Mouse (Mus musculus): Measurements from ENCODE around the gene Filip1.
A peak's percentile ranks its signal among the peaks of the same experiment; 100 is the strongest.

Filip1 gene

DNA sequence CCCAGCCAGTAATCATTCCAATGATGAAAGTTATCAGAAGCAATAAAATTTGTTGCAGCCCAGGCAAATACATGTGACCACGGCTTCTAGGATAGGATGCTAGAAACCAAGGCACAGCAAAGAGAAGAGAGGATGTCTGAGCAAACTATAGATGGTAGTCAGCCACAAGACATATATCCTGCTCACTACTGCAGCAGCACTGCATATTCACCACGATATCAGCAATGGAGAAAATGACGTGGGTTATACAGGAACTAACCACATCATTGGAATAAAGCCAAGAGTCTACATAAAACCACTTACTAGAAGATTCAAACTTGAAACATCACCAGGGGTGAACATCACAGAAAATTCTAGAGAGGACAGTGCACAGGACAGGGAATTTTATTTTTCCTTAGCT, 113.8 kb downstream of the Filip1 start:
- no peak for DNase-seq (ENCODE audit: low spot score)

DNA sequence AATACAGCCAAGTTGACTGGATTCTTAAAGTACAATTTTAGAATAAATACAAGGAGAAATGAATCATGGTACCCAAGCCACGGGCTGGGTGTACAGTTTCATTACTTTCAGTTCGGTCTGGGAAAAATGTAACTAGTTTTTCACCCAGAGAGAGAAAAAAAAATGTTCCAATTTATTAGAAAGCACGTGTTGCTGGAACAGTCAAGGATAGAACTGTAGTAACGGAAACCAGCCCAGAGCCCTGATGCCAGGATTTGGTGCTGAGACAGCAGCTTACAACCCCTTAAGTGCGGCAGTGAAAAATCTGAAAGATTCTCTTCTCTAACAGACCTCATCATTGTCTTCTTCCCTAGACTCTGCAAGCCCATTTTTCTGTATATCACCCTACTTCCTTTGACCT, 118.0 kb downstream of the Filip1 start:
- no peak for DNase-seq (ENCODE audit: low spot score)

DNA sequence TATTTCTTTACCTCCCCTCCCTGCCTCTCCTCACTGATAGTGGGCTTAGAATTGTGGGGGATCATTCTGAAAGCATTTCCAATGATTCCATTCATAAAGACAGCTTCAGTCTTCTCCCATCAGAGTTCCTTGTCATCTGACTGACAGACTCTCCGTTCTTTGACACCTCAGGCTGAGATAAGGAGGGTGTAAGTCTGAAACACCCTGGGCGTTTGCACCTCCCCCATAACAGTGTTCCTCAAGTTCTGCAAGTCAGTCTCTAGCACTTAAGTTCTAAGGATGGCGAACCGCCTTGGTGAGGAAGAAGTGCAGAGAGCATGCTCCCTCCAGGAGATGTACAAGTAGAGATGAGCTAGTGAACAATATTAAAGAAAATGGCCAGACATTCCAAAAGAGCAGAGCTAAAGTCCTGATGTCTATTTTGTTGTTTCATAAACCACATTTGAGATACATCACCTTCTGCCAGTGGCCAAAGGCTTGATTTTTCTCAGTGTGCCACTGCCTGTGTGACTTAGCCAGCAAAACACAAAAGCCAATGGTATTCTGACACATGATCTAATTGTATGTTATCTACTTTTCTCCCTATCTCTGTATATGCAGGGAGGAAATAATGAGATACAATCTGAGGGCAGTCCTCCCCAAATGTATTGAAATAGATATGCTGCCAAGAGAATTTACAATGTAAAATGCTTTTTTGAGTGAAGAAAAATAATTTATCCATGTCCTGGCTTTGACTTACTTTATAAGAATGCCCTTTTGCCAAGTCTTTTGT, 118.6 kb downstream of the Filip1 start:
- no peak for DNase-seq (ENCODE audit: low spot score)

DNA sequence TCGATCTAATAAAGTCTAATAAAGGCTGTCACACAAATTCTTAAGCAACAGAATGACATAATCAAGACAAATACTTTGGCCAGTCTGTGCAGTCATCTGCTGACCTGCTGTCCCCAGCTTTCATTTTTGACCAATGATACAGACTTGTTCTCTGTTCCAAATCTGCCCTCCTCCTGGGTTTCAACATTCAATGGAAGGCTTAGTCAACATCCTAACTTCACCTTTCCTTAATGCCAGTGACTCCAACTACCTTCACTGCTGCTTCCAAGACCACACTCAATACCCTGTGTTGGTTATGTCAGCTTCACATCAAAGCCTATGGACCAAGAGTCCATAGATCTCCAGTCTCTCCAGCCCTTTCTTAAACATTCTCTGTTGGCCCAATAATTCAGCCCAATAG, 120.5 kb downstream of the Filip1 start:
- no peak for DNase-seq (ENCODE audit: low spot score)

DNA sequence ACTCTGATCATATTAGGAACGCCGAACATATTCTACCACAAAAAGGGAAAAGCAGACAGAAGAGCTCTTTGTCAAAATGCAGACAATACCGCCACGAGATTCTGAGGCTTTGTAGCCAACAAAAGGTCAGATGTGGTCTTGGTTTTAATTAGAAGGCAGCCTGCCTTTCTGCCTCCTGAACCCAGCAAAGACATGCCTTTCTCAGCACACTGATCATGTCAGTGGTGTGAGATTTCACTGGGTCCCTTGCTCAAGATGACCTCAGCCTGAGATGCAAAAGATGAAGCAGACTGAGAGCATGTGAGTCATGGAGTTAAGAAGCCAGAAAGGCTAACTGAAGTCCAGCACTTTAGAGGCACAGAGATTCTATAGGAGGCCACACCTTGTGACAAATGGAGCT, 122.2 kb downstream of the Filip1 start:
- no peak for DNase-seq (ENCODE audit: low spot score)

DNA sequence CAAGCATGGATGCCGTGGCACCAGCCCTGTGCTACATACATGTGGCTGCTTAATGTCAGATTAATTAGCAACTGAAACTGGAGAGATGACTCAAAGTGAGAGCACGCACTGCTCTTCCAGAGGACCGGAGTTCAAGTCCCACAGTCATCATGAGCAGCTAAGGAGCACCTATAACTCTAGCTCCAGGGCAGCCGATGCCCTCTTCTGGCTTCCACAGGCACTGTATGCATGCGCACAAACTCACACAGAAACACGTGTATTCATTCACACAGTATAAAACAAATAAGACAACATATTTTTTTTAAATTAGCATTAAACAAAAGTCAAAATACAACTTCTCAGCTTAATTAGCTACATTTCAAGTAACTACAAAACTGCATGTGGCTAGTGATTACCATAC, 123.5 kb downstream of the Filip1 start:
- DNase-seq (ENCODE audit: low spot score), result no peak

DNA sequence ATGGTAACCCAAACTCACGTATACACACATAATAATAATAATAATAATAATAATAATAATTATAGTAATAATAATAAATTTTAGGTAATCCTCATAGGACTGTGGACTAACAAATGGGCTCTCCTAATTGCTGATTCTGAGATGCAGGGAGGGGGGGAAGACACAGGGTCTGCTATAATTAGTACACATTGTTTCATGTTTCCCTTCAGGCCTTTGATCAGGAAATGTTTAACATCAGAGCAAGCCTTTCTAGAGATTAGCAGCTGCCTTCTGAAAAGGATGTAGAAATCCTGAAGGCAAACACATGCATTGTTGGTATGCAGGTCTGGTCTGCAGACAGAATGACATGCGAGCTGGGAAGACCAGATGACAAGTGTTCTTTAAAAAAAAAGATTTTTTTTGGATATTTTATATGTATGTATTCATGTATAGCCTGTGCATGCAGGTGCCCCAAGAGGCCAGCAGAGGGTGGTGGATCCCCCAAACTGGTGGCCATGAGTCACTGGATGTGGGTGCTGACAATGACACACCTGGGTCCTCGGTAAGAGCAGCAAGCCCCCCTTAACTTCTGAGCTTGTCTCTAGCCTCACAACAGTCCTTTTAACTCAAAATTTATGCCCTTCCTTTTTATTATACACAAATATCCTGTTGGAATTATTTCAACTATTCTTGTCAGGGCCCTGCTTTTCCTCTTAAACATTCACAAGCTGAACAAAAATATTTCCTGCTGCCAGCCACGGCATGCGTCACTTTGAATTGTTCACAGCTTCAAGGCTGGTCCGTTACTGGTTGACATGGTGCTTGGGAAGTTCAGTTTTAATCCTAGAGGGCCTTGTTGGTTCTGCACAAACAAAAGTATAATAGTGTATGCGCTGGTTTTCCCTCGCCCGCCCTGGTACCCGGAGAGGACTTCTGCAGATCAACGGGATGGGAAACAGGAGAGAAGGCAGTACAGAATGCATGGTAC, 127.1 kb downstream of the Filip1 start:
- DNase-seq (ENCODE audit: low spot score), result no peak

DNA sequence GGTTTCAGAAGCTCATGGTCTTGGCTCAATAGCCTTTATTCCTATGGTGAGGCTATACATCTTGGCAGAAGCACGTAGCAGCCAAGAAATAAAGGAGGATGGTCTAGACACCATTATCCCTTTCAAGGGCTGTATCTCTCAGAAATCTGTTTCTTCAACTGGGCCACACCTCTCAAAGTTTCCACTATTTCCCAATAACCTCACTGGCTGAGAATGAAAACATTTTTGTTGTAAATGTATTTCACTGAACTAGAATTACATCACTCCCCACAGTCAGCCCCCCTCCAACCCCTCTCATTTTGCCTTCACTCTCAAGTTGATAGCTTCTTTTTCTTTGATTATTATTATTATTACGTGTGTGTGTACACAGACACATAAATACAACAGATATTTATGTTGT, 129.5 kb downstream of the Filip1 start:
- no peak for DNase-seq (ENCODE audit: low spot score)

DNA sequence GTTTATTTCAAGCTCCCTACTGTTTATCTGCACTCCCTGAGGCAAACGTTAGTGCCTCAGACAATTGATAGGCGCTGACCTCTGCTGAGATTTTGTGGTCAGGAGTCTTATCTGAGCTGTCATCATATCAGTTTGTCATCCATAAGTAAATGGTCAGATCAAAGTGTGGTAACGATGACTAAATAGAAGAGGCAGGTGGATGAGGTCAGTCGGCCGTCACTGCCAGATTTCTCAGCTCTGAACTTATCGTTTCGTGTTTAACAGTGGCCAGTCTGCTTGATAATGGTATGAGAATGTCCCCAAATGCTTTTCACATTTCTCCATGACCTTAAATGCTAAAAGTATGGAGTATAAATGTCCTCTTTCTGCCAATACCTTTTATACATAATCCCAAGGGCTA, 132.6 kb downstream of the Filip1 start:
- no peak for DNase-seq (ENCODE audit: low spot score)

DNA sequence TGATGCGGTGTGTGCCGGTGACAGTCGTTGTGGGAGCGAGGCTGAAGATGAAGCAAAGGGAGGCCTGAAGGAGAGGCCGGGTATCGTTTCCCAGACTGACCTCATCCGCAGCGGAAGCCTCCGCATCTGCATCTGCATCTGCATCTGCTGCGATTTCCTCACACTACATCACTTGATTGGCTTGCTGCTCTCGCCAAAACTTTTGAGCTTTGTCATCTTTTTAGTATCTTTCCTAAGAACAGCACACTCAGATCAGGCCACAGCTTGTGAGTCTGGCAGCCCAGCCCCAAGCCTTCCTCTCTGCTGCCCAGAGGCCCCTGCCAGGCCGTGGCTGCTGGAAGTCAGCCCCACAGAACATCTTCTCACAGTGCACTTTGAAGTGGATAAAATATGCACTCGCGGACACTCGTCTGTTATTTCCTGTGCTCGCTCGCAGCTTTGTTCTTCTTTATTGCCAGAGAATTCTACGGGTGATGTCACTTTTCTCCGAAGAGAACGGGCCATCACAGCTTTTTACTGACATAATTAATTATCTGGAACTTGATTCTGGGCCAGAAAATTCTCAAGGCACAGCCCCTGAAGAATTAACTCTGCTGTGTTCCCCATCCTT, 137.0 kb downstream of the Filip1 start:
- peak; percentile 19 for DNase-seq (ENCODE audit: low spot score)

DNA sequence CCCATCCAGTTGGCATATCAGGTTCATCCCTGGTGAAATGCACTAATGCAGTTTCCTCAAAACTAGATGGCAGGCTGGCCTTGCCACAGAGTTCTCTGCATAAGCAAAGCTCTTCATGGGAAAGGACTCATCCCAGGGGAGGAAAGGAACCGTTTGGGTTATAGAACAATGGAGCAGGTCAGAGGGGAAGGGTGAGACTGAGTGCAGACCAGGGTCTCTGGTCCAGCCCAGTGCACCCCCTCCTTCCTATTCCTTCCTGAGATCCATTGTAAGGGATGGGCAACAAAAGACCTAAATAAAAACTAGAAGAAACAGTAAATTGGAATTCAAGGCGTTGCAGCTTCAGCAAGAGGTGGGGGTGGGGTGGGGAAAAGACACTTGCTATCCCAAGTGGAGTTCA, 140.1 kb downstream of the Filip1 start:
- DNase-seq (ENCODE audit: low spot score), result no peak

DNA sequence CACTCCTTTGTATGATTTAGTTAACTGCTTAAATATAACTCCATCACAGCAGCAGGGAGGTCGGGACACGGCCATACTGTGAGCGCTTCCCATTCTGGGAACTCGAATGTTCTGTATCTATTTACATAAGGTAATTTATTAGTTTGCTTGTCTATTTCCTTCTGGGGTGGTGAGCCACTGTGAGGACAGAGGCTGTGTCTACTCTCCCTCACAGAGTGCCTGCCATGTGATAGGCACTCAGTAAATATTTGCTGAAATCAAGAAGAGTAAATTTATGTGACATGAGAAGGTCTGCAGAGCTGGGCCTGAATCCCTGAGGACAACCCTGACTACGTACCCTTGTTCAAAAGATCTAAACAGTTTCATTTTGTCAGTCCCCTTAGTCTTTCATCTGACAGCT, 143.1 kb downstream of the Filip1 start:
- DNase-seq (ENCODE audit: low spot score), result no peak

DNA sequence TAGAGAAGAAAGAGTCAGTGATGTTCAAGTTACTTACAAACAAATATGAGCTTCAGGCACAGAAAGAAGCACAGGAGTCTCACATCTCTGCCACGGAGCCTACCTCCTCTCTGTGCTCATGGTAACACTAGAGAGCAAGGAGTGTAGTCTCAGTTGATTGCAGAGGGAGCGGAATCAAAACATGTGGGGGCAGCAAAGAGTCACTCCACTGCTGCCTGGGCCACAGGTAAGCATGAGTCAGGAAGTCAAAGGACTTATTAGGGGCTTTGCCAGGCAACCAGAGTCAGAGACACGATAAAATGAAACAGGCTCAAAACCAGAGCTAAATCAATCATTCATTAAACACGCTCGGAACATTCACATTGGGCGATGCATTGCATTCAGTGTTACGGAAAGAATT, 146.7 kb downstream of the Filip1 start:
- DNase-seq (ENCODE audit: low spot score), result no peak

DNA sequence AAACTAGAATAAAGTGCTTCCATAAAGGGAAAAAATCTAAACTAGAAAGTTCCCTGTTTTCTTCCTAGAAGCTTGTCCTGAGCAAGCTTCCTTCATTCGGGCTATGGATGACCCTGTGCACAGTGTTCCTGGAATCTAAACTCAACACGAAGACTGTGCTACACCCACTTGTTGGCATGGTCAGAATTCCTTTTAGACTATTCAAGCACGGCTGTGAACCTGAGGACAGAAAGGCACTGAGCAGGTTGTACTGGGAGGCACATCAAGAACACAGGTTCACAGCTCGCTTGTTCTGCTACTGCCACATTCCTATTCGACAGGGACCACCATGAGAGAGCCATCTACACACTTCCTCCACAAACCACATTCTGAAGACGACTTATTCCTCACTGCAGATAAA, 150.1 kb downstream of the Filip1 start:
- no peak for DNase-seq (ENCODE audit: low spot score)

DNA sequence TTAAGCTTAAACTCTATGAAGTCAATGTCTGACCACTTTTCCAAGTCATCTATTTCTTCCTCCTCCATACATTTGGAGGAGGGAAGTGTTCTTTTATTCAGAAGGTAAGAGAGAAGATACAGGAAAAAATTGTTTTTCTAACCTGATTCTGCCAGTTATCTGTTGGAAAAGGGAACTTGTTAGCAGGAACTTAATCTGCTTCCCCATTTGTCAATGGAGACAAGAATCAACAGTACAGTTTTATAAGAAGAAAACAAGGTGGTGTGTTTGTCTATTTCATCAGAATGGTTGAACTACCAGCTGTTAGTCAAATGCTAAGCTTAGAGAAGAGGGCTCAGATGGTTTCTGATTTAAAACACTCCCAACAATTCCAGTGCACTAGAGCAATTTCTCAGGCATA, 165.6 kb downstream of the Filip1 start:
- DNase-seq (ENCODE audit: low spot score), result no peak

DNA sequence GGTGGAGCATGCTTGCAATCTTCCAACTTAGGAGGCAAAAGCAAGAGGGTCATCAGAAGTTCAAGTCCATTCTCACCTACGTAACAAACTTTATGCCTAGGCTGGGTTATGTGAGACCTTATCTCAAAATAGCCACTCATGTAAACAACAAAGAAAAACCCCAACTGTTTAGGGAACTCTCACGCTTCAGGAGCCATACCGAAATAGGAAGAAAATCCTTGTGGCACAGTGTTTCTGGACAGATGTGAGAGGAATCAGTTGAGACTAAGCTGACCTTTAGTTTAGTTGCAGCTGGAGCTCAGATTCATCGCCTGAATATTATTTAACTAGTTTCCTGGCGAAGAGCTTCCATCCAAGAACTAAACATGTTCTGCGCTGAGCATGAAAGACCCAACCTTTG, 170.0 kb downstream of the Filip1 start:
- DNase-seq (ENCODE audit: low spot score), result no peak

DNA sequence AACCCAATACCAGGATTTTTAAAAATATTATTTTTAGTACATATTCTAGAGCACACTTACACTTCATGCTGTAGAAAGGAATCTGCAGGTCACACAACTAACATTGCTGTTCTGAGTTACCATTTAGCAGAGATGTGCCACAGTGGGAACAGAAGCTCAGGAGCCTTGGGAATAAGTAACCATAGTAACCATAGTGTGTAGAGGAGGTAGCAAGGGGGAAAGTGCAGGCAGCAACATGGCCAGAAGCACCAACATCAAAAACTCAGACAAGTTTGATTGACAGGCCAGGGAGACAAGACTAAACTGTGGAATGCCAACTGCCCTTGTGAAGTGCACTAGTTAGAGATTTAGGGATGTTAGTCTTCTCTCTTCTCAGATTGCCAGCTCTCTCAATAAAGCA, 170.6 kb downstream of the Filip1 start:
- no peak for DNase-seq (ENCODE audit: low spot score)

DNA sequence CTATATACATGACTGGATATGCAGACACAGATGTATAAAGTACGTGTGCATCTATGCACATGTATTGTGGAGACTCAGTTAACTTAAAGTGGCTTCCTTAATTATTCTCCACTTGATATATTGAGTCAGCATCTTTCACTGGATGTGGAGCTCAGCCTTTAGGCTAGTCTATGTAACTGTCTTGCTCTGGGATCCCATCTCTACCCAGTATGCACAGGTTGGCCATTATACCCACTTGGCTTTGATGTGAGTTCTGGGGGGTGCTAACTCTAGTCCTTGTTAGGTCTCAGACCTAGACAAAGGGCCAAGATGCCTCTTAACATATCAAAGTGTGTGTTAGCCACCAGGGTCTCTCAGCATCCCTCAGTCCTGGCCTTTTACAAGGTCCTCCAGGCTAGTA, 181.4 kb downstream of the Filip1 start:
- no peak for DNase-seq (ENCODE audit: low spot score)

DNA sequence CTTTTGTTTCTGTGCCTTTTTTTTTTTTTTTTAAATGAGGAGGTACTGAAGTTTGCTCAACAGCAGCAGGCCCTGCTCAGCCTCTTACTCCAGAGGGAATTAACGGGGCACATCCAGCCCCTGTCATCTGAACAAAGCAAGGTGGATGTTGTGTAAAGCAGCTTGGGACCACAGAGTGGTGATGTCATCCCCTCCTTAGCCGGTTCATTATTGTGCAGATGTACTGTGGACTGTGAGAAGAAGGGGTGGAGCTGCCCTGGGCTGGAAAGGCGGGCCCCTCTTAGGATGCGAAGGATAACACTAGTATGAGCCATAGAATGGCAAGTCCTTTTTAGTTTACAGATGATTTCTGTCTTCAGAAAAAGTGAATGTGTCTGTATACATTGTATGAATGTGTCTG, 181.8 kb downstream of the Filip1 start:
- no peak for DNase-seq (ENCODE audit: low spot score)

DNA sequence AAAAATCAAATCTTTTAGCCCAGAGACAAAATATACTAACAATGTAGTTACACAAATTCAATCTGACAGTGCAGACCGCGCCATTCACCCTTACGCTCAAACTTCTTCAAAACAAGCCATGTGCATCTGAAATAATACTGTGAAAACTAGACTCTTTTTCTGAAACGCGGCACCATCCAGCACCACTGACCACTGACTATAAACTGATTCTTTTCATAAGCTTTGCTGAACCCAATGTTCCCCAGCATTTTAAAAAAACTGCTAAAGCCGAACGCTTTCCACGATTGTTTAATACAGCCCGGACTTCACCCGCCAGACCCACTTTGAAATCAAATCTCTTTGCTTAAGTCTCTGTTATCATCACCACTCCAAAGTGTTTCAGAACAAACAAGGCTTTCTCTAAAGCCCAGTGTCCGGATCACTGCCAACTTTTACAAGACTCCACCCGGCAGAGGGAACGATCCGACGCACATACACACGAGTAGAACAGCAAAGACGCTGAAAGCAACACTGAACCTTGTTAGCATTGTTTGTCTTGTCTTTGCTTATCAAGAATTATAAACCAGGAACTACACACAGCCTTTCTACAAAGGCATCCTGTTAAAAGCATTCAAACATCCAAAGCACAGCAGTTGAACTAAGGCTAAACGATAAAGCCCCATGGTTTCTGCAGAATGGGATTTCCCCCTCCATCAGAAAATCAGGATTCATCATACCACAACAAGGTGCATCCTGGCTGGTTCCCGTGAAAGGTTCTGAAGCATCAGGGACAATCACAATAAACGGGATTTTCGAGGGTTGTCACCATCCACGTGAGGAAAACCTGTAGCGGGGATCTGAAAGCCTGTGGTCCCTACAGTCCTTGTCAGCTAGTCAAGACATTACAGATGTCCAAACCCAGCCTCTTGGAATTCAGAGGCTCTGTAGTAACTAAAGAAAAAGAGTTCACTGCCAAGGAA, 182.5 kb downstream of the Filip1 start:
- DNase-seq (ENCODE audit: low spot score), result peak; percentile 11

DNA sequence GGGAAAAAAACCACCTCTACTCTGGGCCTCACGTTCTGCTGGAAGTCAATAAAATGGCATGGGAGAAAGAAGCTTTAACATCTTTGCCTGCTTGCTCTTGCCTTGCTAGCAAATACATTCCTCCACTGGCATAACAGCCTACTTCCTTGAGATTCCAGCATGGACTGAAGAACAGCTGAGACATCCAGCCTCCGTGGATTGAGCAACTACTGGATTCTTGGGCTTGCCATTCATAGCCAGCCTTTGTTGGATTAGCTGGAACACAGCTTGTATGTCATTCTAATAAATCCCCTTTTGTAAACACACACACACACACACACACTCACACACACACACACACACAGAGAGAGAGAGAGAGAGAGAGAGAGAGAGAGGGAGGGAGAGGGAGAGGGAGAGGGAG, 185.6 kb downstream of the Filip1 start:
- no peak for DNase-seq (ENCODE audit: low spot score)

DNA sequence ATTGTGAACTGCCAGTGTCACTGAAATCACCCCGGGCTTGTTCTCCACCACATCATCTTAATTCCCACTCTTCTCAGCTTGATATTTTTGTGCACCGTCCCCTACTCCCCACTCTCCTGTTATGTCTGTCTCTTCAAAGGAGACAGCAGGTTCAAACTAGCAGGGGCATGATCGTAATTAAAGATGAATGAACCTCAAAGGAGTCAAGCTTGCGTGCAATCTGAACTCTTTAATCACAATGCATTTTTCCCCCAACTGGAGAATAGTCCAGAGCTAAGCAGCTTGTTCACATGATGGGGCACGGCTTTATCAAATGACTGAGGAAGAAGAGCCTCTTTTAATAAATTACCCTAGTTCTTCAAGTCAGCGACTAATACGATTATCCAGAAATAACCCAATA, 187.1 kb downstream of the Filip1 start:
- no peak for DNase-seq (ENCODE audit: low spot score)

Data from urinary bladder, postnatal 25 days (tissue).